Mouse (Mus musculus) testis, adult 2 months (tissue): ENCODE measurements around the gene Cd300lb. TPM values are rescaled to one million over a fixed set of nuclear protein-coding genes. Genes with fewer than 3 reads are reported as not detected.

Experiments used
- H3K27ac ChIP-seq: fragments of 200-500 bp; 2 replicates; pipeline ENCODE4 v1.5.1; 2012; ENCODE audit warnings: low read depth, low read length; ENCODE audit not compliant: control insufficient read depth, insufficient read depth
- H3K27me3 ChIP-seq: fragments of 200-500 bp; 2 replicates; pipeline ENCODE4 v1.6.1; 2012; ENCODE audit warnings: mild to moderate bottlenecking, low read length, moderate library complexity; ENCODE audit not compliant: control insufficient read depth, insufficient read depth
- H3K36me3 ChIP-seq: fragments of 200-500 bp; 2 replicates; pipeline ENCODE4 v1.6.1; 2012; ENCODE audit warnings: mild to moderate bottlenecking, low read length; ENCODE audit not compliant: control insufficient read depth, insufficient read depth
- H3K4me1 ChIP-seq: fragments of 200-500 bp; 2 replicates; pipeline ENCODE4 v1.6.1; 2012; ENCODE audit warnings: low read length; ENCODE audit not compliant: control insufficient read depth, insufficient read depth
- H3K4me3 ChIP-seq: fragments of 200-500 bp; 2 replicates; pipeline ENCODE4 v1.5.1; 2012; ENCODE audit warnings: low read depth, mild to moderate bottlenecking, low read length, moderate library complexity, mixed read lengths; ENCODE audit not compliant: control insufficient read depth
- CTCF ChIP-seq: fragments of 200-500 bp; IDR thresholded peaks from 2 replicates; pipeline ENCODE4 v1.5.1; 2012; ENCODE audit warnings: low read depth, mild to moderate bottlenecking, inconsistent platforms, low read length, moderate library complexity; ENCODE audit not compliant: control insufficient read depth, insufficient read depth, insufficient replicate concordance
- POLR2A ChIP-seq: fragments of 200-500 bp; IDR thresholded peaks from 2 replicates; pipeline ENCODE4 v1.6.1; 2012; ENCODE audit warnings: low read depth, mild to moderate bottlenecking, inconsistent platforms, low read length, moderate library complexity; ENCODE audit not compliant: control insufficient read depth
- polyA plus RNA-seq: library from polyadenylated mRNA; depleted of rRNA; stranded (reverse); fragments of >200 nt; gene quantifications from 2 replicates; pipeline ENCODE4 v1.2.3, GENCODE M21; 2012; rRNA removed

Gene Cd300lb
- 0.05 TPM in 1 of 2 replicates, not detected in the other for polyA plus RNA-seq

DNA sequence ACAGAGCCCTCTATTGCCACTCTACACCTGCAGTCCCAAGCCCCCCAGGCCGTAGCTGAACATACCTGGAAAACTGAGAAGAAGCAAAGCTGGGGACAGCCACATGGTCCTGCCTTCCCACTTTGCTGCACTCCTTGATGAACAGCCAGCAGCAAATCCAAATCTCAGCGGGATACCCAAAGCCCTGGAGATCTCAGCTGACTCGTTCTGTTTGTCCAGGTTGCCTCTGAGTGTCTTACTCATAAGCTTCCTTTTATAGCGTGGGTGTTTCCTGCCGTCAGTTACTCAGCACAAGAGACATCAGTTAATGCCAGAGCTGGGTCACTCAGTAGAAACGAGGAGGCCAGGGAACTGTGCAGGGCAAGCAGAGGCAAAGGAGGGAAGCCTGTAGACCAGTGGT is at the start of gene Cd300lb:
Gene Cd300lb (minus strand): TSS at position 243 of the 400 bp plus-strand sequence.
- Histone ChIP-seq H3K27ac (no peak within 1 kb of the TSS), H3K4me1 (no peaks in the 10 kb centered on the region), H3K4me3 (no peak within 1 kb of the TSS), H3K27me3 (no peaks in the 10 kb centered on the region), H3K36me3 (no peaks in the 10 kb centered on the region)
- TF ChIP-seq POLR2A (no peak), CTCF (no peak)

- no peak for TF ChIP-seq CTCF
- TF ChIP-seq POLR2A: no peak
- no peaks in the 10 kb centered on the region for H3K36me3 ChIP-seq
- H3K27me3 ChIP-seq: no peaks in the 10 kb centered on the region
- no peak overlapping the region for H3K4me3 ChIP-seq
- H3K4me1 ChIP-seq: no peaks in the 10 kb centered on the region
- H3K27ac ChIP-seq: no peak overlapping the region
Measured at GRCm38 (mm10) chr11:114981866-114982265, 47.7 kb upstream of the Cd300lb start.

DNA sequence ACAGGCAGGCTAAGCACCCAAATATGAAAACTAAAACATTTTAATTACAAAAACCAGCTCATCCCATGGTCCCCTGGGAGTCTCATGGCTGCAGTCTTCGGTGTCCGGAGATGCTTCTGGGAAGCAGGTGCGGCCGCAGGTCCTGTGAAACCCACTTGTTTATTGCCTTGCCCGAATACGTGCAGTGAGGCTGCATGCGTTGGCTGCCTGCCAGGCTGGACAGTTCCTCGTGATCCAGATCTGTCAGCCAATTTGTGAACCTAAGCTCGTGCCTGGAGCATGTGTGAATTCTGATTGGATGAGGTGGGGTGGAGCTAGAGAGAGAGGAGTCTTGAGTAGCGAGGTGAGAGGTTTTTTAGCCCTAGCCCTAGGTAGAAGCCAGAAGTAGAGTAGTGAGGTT is 38.5 kb upstream of the Cd300lb start:
- TF ChIP-seq POLR2A: no peak
- no peak for TF ChIP-seq CTCF
- Histone ChIP-seq H3K36me3 (no peaks in the 10 kb centered on the region), H3K4me1 (no peaks in the 10 kb centered on the region), H3K27ac (no peak overlapping the region), H3K27me3 (no peaks in the 10 kb centered on the region), H3K4me3 (no peak overlapping the region)

GRCm38 (mm10) chr11:114968752-114969207 is 34.6 kb upstream of the Cd300lb start, which contains the start of gene Cd300c:
Gene Cd300c (minus strand): TSS chr11:114969157.
- no peak within 1 kb of the TSS for H3K4me3 ChIP-seq
- TF ChIP-seq CTCF (no peak), POLR2A (no peak)
- H3K27ac ChIP-seq: peak within 1 kb of the TSS; percentile 95

GRCm38 (mm10) chr11:114965182-114965828 is 31.1 kb upstream of the Cd300lb start:
- TF ChIP-seq CTCF (no peak), POLR2A (no peak)
- Histone ChIP-seq H3K27me3 (no peaks in the 10 kb centered on the region), H3K4me1 (no peaks in the 10 kb centered on the region), H3K36me3 (no peaks in the 10 kb centered on the region), H3K4me3 (no peak overlapping the region), H3K27ac (no peak overlapping the region)

More at GRCm38 (mm10) chr11:114968752-114969207, 34.6 kb upstream of the Cd300lb start, which contains the start of gene Cd300c:
- H3K36me3 ChIP-seq: no peaks in the 10 kb centered on the region
- H3K4me1 ChIP-seq: no peaks in the 10 kb centered on the region
- H3K27me3 ChIP-seq: no peaks in the 10 kb centered on the region

- H3K4me3 ChIP-seq: no peak overlapping the region
- H3K36me3 ChIP-seq: no peaks in the 10 kb centered on the region
- H3K27ac ChIP-seq: no peak overlapping the region
- no peaks in the 10 kb centered on the region for H3K27me3 ChIP-seq
- H3K4me1 ChIP-seq: no peaks in the 10 kb centered on the region
- no peak for TF ChIP-seq POLR2A
- TF ChIP-seq CTCF: no peak
Measured at GRCm38 (mm10) chr11:114960369-114960768, 26.2 kb upstream of the Cd300lb start.

DNA sequence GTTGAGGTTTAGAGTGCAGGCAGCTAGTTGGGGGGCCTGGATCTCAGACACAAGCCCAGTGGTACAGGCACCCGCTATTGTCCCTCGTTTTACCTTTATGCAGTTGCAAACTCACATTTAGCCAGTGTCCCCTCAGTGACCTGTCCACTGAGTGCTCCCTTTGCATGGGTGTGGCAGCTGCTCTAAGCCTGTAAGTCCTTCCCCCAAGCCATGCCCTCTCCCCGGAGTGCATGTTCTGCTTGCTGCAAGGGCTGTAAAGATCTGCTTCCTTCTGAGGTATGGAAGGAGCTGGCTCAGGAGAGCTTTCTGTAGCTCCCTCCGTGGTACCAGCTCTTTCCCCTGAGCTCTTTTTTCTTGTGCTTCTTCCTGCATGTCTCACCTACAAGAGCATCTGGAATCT is 595 bp downstream of the Cd300lb start:
- Histone ChIP-seq H3K36me3 (no peaks in the 10 kb centered on the region), H3K4me3 (no peak overlapping the region), H3K4me1 (no peaks in the 10 kb centered on the region), H3K27me3 (no peaks in the 10 kb centered on the region), H3K27ac (no peak overlapping the region)
- TF ChIP-seq POLR2A (no peak), CTCF (no peak)

DNA sequence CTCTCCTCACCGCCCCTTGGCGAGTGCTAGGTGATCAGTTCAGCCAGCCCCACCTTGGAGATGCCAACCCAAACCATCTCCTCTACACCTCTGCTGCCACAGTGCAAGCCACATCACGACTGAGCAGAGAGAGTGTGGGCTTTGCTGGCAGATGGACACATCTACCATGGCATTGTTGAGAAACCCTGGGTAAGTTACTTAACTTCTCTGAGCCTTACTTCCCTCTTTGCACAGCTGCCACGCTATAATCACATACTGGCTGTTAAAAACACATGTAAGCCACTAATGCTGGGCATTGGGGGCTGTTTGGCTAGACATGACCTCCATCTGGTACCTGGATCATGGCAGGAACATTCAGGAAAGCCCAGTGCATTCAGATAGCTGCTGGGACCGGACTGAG is 3.1 kb downstream of the Cd300lb start:
- no peaks in the 10 kb centered on the region for H3K36me3 ChIP-seq
- no peaks in the 10 kb centered on the region for H3K27me3 ChIP-seq
- H3K4me3 ChIP-seq: no peak overlapping the region
- TF ChIP-seq CTCF (no peak), POLR2A (no peak)
- H3K4me1 ChIP-seq: no peaks in the 10 kb centered on the region
- no peak overlapping the region for H3K27ac ChIP-seq
